Mouse (Mus musculus) myocyte (in vitro differentiated cells): Measurements from ENCODE around the gene Trip4. TPM values are rescaled to one million over a fixed set of nuclear protein-coding genes. Genes with fewer than 3 reads are reported as not detected.

Experiments
- H3K27me3 ChIP-seq: one replicate; pipeline ENCODE4 v1.6.1; 2011; ENCODE audit not compliant: control insufficient read depth, insufficient read depth, insufficient read length
- H3K36me3 ChIP-seq: one replicate; pipeline ENCODE4 v1.6.1; 2011; ENCODE audit not compliant: control insufficient read depth, insufficient read depth
- H3K4me2 ChIP-seq: one replicate; pipeline ENCODE4 v1.6.1; 2011; ENCODE audit warnings: low read depth, control low read depth
- H3K4me3 ChIP-seq: one replicate; pipeline ENCODE4 v1.5.1; 2011; ENCODE audit warnings: mild to moderate bottlenecking, control low read depth, moderate library complexity
- H3K79me2 ChIP-seq: one replicate; pipeline ENCODE4 v1.6.1; 2011; ENCODE audit not compliant: control insufficient read depth, insufficient read depth
- H3ac ChIP-seq: one replicate; pipeline ENCODE4 v1.6.1; 2011; ENCODE audit not compliant: control insufficient read depth, insufficient read length
- CEBPB ChIP-seq: IDR thresholded peaks from 2 replicates; pipeline ENCODE4 v1.6.1; 2011; ENCODE audit warnings: mild to moderate bottlenecking, moderate library complexity; ENCODE audit not compliant: poor library complexity, insufficient read depth, severe bottlenecking
- E2F4 ChIP-seq: IDR thresholded peaks from one replicate; pipeline ENCODE4 v1.6.1; 2011; ENCODE audit warnings: mild to moderate bottlenecking, control low read depth, moderate library complexity; ENCODE audit not compliant: insufficient read depth
- MAX ChIP-seq: IDR thresholded peaks from one replicate; pipeline ENCODE4 v1.6.1; 2011; ENCODE audit warnings: low read depth, mild to moderate bottlenecking, control low read depth
- MYOD1 ChIP-seq, 3 experiments: IDR thresholded peaks; one replicate each; pipeline ENCODE4 v1.6.1; 2011; ENCODE audit warnings: control low read depth in 2 of 3, low read depth in 2 of 3, mild to moderate bottlenecking in 2 of 3, moderate library complexity in 1 of 3; ENCODE audit not compliant: insufficient read length in 2 of 3, control insufficient read depth in 1 of 3
- MYOG ChIP-seq, 3 experiments: IDR thresholded peaks; one replicate each; pipeline ENCODE4 v1.6.1; 2011; ENCODE audit warnings: control low read depth in 2 of 3, low read depth in 2 of 3, mild to moderate bottlenecking in 2 of 3; ENCODE audit not compliant: insufficient read length in 2 of 3, control insufficient read depth in 1 of 3, insufficient read depth in 1 of 3
- POLR2A ChIP-seq: IDR thresholded peaks from one replicate; pipeline ENCODE4 v1.6.1; 2011; ENCODE audit warnings: low read depth, mild to moderate bottlenecking, control low read depth, moderate library complexity; ENCODE audit not compliant: insufficient read length
- POLR2AphosphoS2 ChIP-seq: IDR thresholded peaks from one replicate; pipeline ENCODE4 v1.6.1; 2011; ENCODE audit warnings: low read depth, control low read depth; ENCODE audit not compliant: insufficient read length
- REST ChIP-seq: IDR thresholded peaks from one replicate; pipeline ENCODE4 v1.6.1; 2011; ENCODE audit warnings: mild to moderate bottlenecking, control low read depth, moderate library complexity; ENCODE audit not compliant: insufficient read depth, insufficient read length
- SRF ChIP-seq: IDR thresholded peaks from one replicate; pipeline ENCODE4 v1.6.1; 2011; ENCODE audit warnings: low read depth; ENCODE audit not compliant: control insufficient read depth, insufficient read length
- TCF12 ChIP-seq: IDR thresholded peaks from one replicate; pipeline ENCODE4 v1.6.1; 2011; ENCODE audit warnings: mild to moderate bottlenecking, control low read depth; ENCODE audit not compliant: poor library complexity, insufficient read depth, severe bottlenecking
- TCF3 ChIP-seq: IDR thresholded peaks from one replicate; pipeline ENCODE4 v1.6.1; 2011; ENCODE audit warnings: low read depth, control low read depth; ENCODE audit not compliant: insufficient read length
- USF1 ChIP-seq: IDR thresholded peaks from one replicate; pipeline ENCODE4 v1.6.1; 2011; ENCODE audit warnings: low read depth, mild to moderate bottlenecking, control low read depth, moderate library complexity
- polyA plus RNA-seq: library from polyadenylated mRNA; unstranded; fragments of >200 nt; fragmentation: generic; extraction: Trizol; gene quantifications from one replicate; pipeline ENCODE4 v1.2.1, GENCODE M21; 2012; ENCODE audit warnings: missing spikeins

The Trip4 gene
- polyA plus RNA-seq, 1 experiment = 9.0 TPM

DNA sequence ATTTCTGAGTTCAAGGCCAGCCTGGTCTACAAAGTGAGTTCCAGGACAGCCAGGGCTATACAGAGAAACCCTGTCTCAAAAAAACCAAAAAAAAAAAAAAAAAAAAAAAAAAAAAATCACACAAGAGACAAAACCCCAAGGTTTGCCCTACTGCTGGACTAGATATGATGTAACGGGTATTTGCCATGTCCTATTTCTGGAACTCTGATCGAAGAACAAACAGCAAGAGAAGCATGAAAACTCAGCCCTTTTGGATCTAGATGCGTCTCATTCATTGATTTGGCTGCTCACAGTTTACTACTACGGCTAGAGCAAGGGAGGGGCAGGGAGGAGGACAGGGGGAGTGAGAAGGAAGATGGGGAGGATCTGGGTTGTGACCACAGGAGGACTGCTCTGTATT lies 86.6 kb downstream of the Trip4 start:
- peaks cover 96% of the 10 kb centered on the region for H3K79me2 ChIP-seq
- no peaks in the 10 kb centered on the region for H3K27me3 ChIP-seq
- no peak overlapping the region for H3ac ChIP-seq
- no peaks in the 10 kb centered on the region for H3K36me3 ChIP-seq
- H3K4me2 ChIP-seq = no peak overlapping the region
- TF ChIP-seq CEBPB = no peak
- no peak for TF ChIP-seq POLR2A
- no peak for TF ChIP-seq MYOG (IDR thresholded peaks at IDR 0.05; ENCODE audit: control insufficient read depth in 1 of 3, insufficient read depth in 1 of 3, insufficient read length in 2 of 3, low read depth in 2 of 3)
- no peak for TF ChIP-seq MAX
- H3K4me3 ChIP-seq = no peak overlapping the region

DNA sequence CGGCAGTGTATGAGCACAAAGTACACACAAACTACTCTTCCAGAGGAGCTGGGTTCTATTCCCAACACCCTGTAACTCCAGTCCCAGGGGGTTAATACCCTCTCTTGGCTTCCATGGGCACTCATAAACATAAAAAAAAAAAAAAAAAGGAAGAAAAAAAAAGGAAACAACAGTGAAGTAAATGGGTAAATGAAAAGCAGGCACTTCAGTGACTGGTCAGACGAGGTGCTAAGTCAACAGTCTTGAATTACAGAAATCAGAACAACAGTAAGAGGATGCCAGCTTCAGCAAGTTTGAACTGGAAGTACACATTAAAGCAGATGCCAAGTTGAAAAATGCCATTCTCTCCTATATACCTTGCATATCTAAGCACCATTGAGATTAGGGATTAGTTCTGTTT lies 88.3 kb downstream of the Trip4 start:
- Histone ChIP-seq H3K4me3 (no peak overlapping the region), H3K27me3 (no peaks in the 10 kb centered on the region), H3K4me2 (no peak overlapping the region), H3K79me2 (peaks cover 96% of the 10 kb centered on the region), H3ac (no peak overlapping the region), H3K36me3 (no peaks in the 10 kb centered on the region)
- no peak for TF ChIP-seq E2F4
- TF ChIP-seq REST = no peak
- TF ChIP-seq POLR2A = no peak
- no peak for TF ChIP-seq TCF12
- TF ChIP-seq SRF = no peak
- no peak for TF ChIP-seq CEBPB
- TF ChIP-seq USF1 = no peak
- no peak for TF ChIP-seq TCF3
- no peak for TF ChIP-seq POLR2AphosphoS2
- TF ChIP-seq MYOD1 (IDR thresholded peaks at IDR 0.05; ENCODE audit: control insufficient read depth in 1 of 3, insufficient read length in 2 of 3, low read depth in 2 of 3) = no peak
- no peak for TF ChIP-seq MYOG (IDR thresholded peaks at IDR 0.05; ENCODE audit: control insufficient read depth in 1 of 3, insufficient read depth in 1 of 3, insufficient read length in 2 of 3, low read depth in 2 of 3)
- no peak for TF ChIP-seq MAX

DNA sequence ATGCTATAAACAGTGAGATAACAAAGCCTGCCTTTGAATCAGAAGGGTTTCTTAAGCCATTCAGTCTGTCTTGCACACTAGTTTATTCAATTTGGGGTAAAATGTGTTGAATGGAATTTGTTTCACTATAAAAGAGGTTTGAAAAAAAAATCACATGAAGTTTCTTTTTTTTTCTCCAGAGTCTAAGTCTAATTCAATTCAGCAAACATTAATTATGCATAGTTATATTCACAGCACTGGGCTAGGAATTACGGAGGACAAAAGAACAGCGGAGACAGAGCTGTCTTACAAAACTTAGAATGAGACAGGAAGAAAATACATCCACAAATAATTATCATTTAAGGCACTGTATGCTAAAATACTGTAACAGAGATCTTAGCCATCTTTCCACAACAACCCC lies 90.2 kb downstream of the Trip4 start:
- Histone ChIP-seq H3K4me2 (no peak overlapping the region), H3K4me3 (no peak overlapping the region), H3K36me3 (no peaks in the 10 kb centered on the region), H3ac (no peak overlapping the region), H3K79me2 (peaks cover 95% of the 10 kb centered on the region), H3K27me3 (no peaks in the 10 kb centered on the region)
- TF ChIP-seq POLR2A = no peak
- TF ChIP-seq TCF12 = no peak

DNA sequence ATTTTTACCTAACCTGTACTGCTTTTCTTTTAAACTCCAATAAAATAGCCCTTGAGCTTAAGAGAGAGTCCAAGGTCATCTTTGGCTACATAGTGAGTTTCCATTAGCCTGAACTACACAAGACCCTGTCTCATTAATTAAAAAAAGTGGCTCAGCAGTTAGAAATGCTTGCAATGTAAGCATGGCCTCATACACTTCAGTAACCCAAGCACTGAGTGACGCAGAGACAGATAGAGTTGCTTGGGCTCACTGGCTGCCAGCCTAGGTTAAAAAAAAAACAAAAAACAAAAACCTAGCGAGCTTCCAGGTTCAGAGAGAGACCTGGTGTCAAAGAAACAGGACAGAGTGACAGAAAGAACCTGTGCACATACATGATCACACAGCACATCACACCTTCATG lies 95.8 kb downstream of the Trip4 start:
- TF ChIP-seq E2F4 (no peak), TCF3 (no peak), POLR2A (no peak), MYOD1 (IDR thresholded peaks at IDR 0.05; ENCODE audit: control insufficient read depth in 1 of 3, insufficient read length in 2 of 3, low read depth in 2 of 3) (no peak), TCF12 (no peak), MAX (no peak), USF1 (no peak), MYOG (IDR thresholded peaks at IDR 0.05; ENCODE audit: control insufficient read depth in 1 of 3, insufficient read depth in 1 of 3, insufficient read length in 2 of 3, low read depth in 2 of 3) (no peak), POLR2AphosphoS2 (no peak), REST (no peak)
- H3K27me3 ChIP-seq = no peaks in the 10 kb centered on the region
- H3ac ChIP-seq = no peak overlapping the region
- H3K4me2 ChIP-seq = peak overlapping the region; percentile 22
- peaks cover 93% of the 10 kb centered on the region for H3K79me2 ChIP-seq
- no peak overlapping the region for H3K4me3 ChIP-seq
- no peaks in the 10 kb centered on the region for H3K36me3 ChIP-seq

DNA sequence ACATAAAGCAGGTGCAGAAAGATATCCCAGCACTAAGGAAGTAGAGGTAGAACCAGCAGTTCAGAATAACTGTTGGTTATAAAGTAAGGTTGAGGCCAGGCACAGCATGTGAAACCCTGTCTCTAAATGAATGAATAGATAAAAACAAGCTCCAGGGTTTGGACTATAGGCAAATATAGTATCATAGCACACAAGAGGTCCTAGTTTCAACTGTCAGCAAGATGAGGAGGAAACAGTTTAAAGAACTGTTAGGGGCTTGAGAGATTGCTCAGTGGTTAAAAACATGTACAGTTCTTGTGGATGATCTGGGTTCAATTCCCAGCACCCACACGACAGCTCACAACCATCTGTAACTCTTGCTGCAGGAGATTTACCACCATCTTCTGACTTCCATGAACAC lies 96.8 kb downstream of the Trip4 start:
- no peak overlapping the region for H3K4me3 ChIP-seq
- H3K4me2 ChIP-seq = no peak overlapping the region
- H3K79me2 ChIP-seq = peaks cover 93% of the 10 kb centered on the region
- H3ac ChIP-seq = no peak overlapping the region
- TF ChIP-seq TCF3 (no peak), POLR2AphosphoS2 (no peak), MYOD1 (IDR thresholded peaks at IDR 0.05; ENCODE audit: control insufficient read depth in 1 of 3, insufficient read length in 2 of 3, low read depth in 2 of 3) (no peak), SRF (no peak), E2F4 (no peak), MAX (no peak), USF1 (no peak), TCF12 (no peak), CEBPB (no peak), POLR2A (no peak), REST (no peak), MYOG (IDR thresholded peaks at IDR 0.05; ENCODE audit: control insufficient read depth in 1 of 3, insufficient read depth in 1 of 3, insufficient read length in 2 of 3, low read depth in 2 of 3) (no peak)
- no peaks in the 10 kb centered on the region for H3K27me3 ChIP-seq
- H3K36me3 ChIP-seq = no peaks in the 10 kb centered on the region
